Comparison of ENCODE assay signal across 20 mouse cellular contexts in genomic region chr12:27312985-27313384, GRCm38 (mm10). TPM values are rescaled to one million over a fixed set of nuclear protein-coding genes. Genes with fewer than 3 reads are reported as not detected.
DNase-seq lines count a peak whose midpoint lies in the region; ATAC-seq and TF ChIP-seq lines count a peak whose summit lies in the region.
"Had no signal": no experiment of that assay in that cellular context is flagged by ENCODE, and none has a peak within 500 bp of the region (broad histone marks: within the 10 kb centered on the region; RNA-seq: fewer than 3 reads in every experiment).

No protein-coding gene starts in this region.

- no peak overlapping the region for H3K27ac ChIP-seq in forebrain, embryonic 16.5 days (ENCODE audit: low read length)
- H3K27ac ChIP-seq in forebrain, embryonic 10.5 days: no peak overlapping the region
- H3K27ac ChIP-seq in hindbrain, postnatal 0 days: no peak overlapping the region
- no peak overlapping the region for H3K27ac ChIP-seq in hindbrain, embryonic 12.5 days
- H3K27ac ChIP-seq: heart, embryonic 15.5 days; macrophage had no signal

- H3K4me3 ChIP-seq in forebrain, embryonic 16.5 days (replicated peaks; ENCODE audit: low read length): no peak overlapping the region
- H3K4me3 ChIP-seq in forebrain, embryonic 10.5 days: no peak overlapping the region
- no peak overlapping the region for H3K4me3 ChIP-seq in hindbrain, postnatal 0 days (ENCODE audit: low read length)
- no peak overlapping the region for H3K4me3 ChIP-seq in hindbrain, embryonic 12.5 days
- H3K4me3 ChIP-seq: heart, embryonic 15.5 days; hindbrain, embryonic 10.5 days; limb, embryonic 12.5 days had no signal

- H3K4me2 ChIP-seq in forebrain, embryonic 16.5 days (ENCODE audit: low read length): no peak overlapping the region
- H3K4me2 ChIP-seq in hindbrain, postnatal 0 days (ENCODE audit: low read depth, low read length): no peak overlapping the region
- no peak overlapping the region for H3K4me2 ChIP-seq in hindbrain, embryonic 12.5 days (replicated peaks)
- H3K4me2 ChIP-seq: liver, embryonic 11.5 days had no signal

- peak; percentile 35 for DNase-seq in adrenal gland, postnatal 10 days
- no peak for DNase-seq in adrenal gland, adult 18-20 months (ENCODE audit: low spot score in 2 of 2)
- no peak for DNase-seq in forebrain, embryonic 10.5 days (ENCODE audit: extremely low spot score, low spot score)
- peak; percentile 49 for DNase-seq in hindbrain, postnatal 0 days (ENCODE audit: low spot score)
- DNase-seq in adipocyte (ENCODE audit: low spot score): peak; percentile 39
- DNase-seq: cerebellum, adult 11-12 months; liver, postnatal 0 days; thymus, adult 18-20 months; thymus, postnatal 36 days had no signal

- no peaks in the 10 kb centered on the region for H3K27me3 ChIP-seq in forebrain, embryonic 16.5 days (replicated peaks; ENCODE audit: control insufficient read depth, insufficient read depth, low read length)
- H3K27me3 ChIP-seq in forebrain, embryonic 10.5 days (ENCODE audit: poor library complexity, severe bottlenecking): no peaks in the 10 kb centered on the region; the same call in 1 of the 2 replicates
- no peaks in the 10 kb centered on the region for H3K27me3 ChIP-seq in hindbrain, postnatal 0 days (ENCODE audit: insufficient read depth, low read length)
- no peaks in the 10 kb centered on the region; the same call in 1 of the 2 replicates for H3K27me3 ChIP-seq in hindbrain, embryonic 12.5 days
- H3K27me3 ChIP-seq: heart, embryonic 15.5 days; limb, embryonic 12.5 days had no signal

- no peak for TF ChIP-seq CTCF in hindbrain, postnatal 0 days (IDR thresholded peaks at IDR 0.05; ENCODE audit: low read depth)

- H3K4me1 ChIP-seq in forebrain, embryonic 16.5 days (replicated peaks; ENCODE audit: control insufficient read depth, insufficient read depth, low read length): peaks cover 7% of the 10 kb centered on the region
- peaks cover 33% of the 10 kb centered on the region for H3K4me1 ChIP-seq in forebrain, embryonic 10.5 days
- 0 out of 2 replicates have a peak, but pooled peaks cover 12% of the 10 kb centered on the region for H3K4me1 ChIP-seq in hindbrain, postnatal 0 days (ENCODE audit: insufficient read depth, low read length)
- peaks cover 23% of the 10 kb centered on the region for H3K4me1 ChIP-seq in hindbrain, embryonic 12.5 days

- H3K9ac ChIP-seq in forebrain, embryonic 16.5 days (replicated peaks; ENCODE audit: low read depth, low read length): no peak overlapping the region
- no peak overlapping the region for H3K9ac ChIP-seq in hindbrain, postnatal 0 days (replicated peaks; ENCODE audit: low read length)
- no peak overlapping the region for H3K9ac ChIP-seq in hindbrain, embryonic 12.5 days
- H3K9ac ChIP-seq: heart, embryonic 15.5 days; limb, embryonic 12.5 days; liver, postnatal 0 days had no signal

- ATAC-seq in forebrain, embryonic 16.5 days: 0 out of 2 replicates have a peak, but pooled peaks have one; percentile 38
- ATAC-seq in hindbrain, postnatal 0 days: no peak
- ATAC-seq in hindbrain, embryonic 12.5 days (ENCODE audit: low FRiP score): no peak
- ATAC-seq: activated CD4-positive, CD25-positive, alpha-beta regulatory T cell, adult 4 months; liver, postnatal 0 days; lung, postnatal 0 days; midbrain, embryonic 16.5 days had no signal

- H3K36me3 ChIP-seq in forebrain, embryonic 16.5 days (ENCODE audit: control insufficient read depth, insufficient read depth): no peaks in the 10 kb centered on the region
- H3K36me3 ChIP-seq in forebrain, embryonic 10.5 days (replicated peaks): no peaks in the 10 kb centered on the region
- no peaks in the 10 kb centered on the region for H3K36me3 ChIP-seq in hindbrain, postnatal 0 days (ENCODE audit: insufficient read depth, low read length)
- no peaks in the 10 kb centered on the region for H3K36me3 ChIP-seq in hindbrain, embryonic 12.5 days
- H3K36me3 ChIP-seq: embryonic facial prominence, embryonic 10.5 days; heart, embryonic 15.5 days; hindbrain, embryonic 10.5 days; limb, embryonic 12.5 days had no signal

- 57% methylated on average over 8 of the region's 8 CpGs for WGBS in forebrain, embryonic 16.5 days
- 90% methylated on average over 8 of the region's 8 CpGs for WGBS in forebrain, embryonic 10.5 days
- 70% methylated on average over 8 of the region's 8 CpGs for WGBS in hindbrain, postnatal 0 days
- WGBS in hindbrain, embryonic 12.5 days: 89% methylated on average over 8 of the region's 8 CpGs

- H3K9me3 ChIP-seq in forebrain, embryonic 16.5 days (ENCODE audit: control insufficient read depth, low read length): no peaks in the 10 kb centered on the region
- no peaks in the 10 kb centered on the region for H3K9me3 ChIP-seq in forebrain, embryonic 10.5 days
- no peaks in the 10 kb centered on the region for H3K9me3 ChIP-seq in hindbrain, postnatal 0 days (ENCODE audit: low read length)
- H3K9me3 ChIP-seq in hindbrain, embryonic 12.5 days (replicated peaks): no peaks in the 10 kb centered on the region
- H3K9me3 ChIP-seq: embryonic facial prominence, embryonic 10.5 days; heart, embryonic 15.5 days; hindbrain, embryonic 10.5 days; limb, embryonic 12.5 days had no signal

RNA-seq across cellular contexts. Expression of gene Sox11, which starts 29.4 kb away (rescaled TPM):
- 1 to 10 TPM; 1.4 to 1.9 TPM for total RNA-seq in adrenal gland, postnatal 10 days (2021)
- total RNA-seq in adrenal gland, adult 18-20 months (2021): under 1 TPM; 0.06 to 0.10 TPM
- 949 and 1,162 TPM in 2 replicates for polyA plus RNA-seq in forebrain, embryonic 16.5 days (2015; fragmentation: Nextera tagmentation; extraction: Ambion mirVana)
- polyA plus RNA-seq in forebrain, embryonic 10.5 days (2016; fragmentation: Nextera tagmentation; extraction: Ambion mirVana): 256 and 262 TPM in 2 replicates
- total RNA-seq in hindbrain, postnatal 0 days (2014; rRNA removed): 95.5 and 101 TPM in 2 replicates
- 92.9 and 97.8 TPM in 2 replicates for polyA plus RNA-seq in hindbrain, postnatal 0 days (2015; fragmentation: Nextera tagmentation; extraction: Ambion mirVana)
- polyA plus RNA-seq in hindbrain, embryonic 12.5 days (2016; fragmentation: Nextera tagmentation; extraction: Ambion mirVana): 578 and 604 TPM in 2 replicates
- polyA plus RNA-seq: macrophage had no signal

Comparison
In these comparisons a context has a peak if more than half of its experiments do, and no peak if none do; other contexts are left out.
1. DNase-seq: peak in adrenal gland, postnatal 10 days (single experiment), hindbrain, postnatal 0 days (single experiment) and adipocyte (single experiment); none in adrenal gland, adult 18-20 months (0 of 2) and forebrain, embryonic 10.5 days (single experiment).